Mouse (Mus musculus): ENCODE measurements around the gene Fcer2a.

Gene Fcer2a

GRCm38 (mm10) chr8:3694121-3694520 lies at the start of gene Fcer2a:
Gene Fcer2a (minus strand): TSS chr8:3694175.
- no peak for DNase-seq

- no peak for DNase-seq
These were observed 43.0 kb upstream of the Fcer2a start for GRCm38 (mm10) chr8:3736947-3737346.

GRCm38 (mm10) chr8:3735599-3735998 lies 41.6 kb upstream of the Fcer2a start:
- no peak for DNase-seq

- DNase-seq = no peak
These were observed 40.1 kb upstream of the Fcer2a start for GRCm38 (mm10) chr8:3734084-3734483.

- no peak for DNase-seq
These were observed 27.1 kb upstream of the Fcer2a start for GRCm38 (mm10) chr8:3721041-3721440.

- no peak for DNase-seq
These were observed 26.6 kb upstream of the Fcer2a start, which contains the start of gene Clec4g for GRCm38 (mm10) chr8:3720551-3720950. Gene Clec4g (minus strand): TSS chr8:3720651.

GRCm38 (mm10) chr8:3718559-3718958 lies 24.6 kb upstream of the Fcer2a start:
- peak; percentile 77 for DNase-seq

GRCm38 (mm10) chr8:3717321-3717954 lies 23.5 kb upstream of the Fcer2a start:
- DNase-seq = no peak

- DNase-seq = no peak
These were observed 17.7 kb upstream of the Fcer2a start for GRCm38 (mm10) chr8:3711646-3712045.

GRCm38 (mm10) chr8:3710312-3710711 lies 16.3 kb upstream of the Fcer2a start:
- no peak for DNase-seq

GRCm38 (mm10) chr8:3707611-3708010 lies 13.6 kb upstream of the Fcer2a start:
- no peak for DNase-seq

- peak; percentile 21 for DNase-seq
These were observed 11.7 kb upstream of the Fcer2a start for GRCm38 (mm10) chr8:3705711-3706110.

- peak; percentile 26 for DNase-seq
These were observed 7.5 kb upstream of the Fcer2a start for GRCm38 (mm10) chr8:3701491-3701890.

GRCm38 (mm10) chr8:3690774-3691173 lies 3.2 kb downstream of the Fcer2a start:
- no peak for DNase-seq

GRCm38 (mm10) chr8:3687537-3687936 lies 6.4 kb downstream of the Fcer2a start:
- DNase-seq = no peak

- DNase-seq = no peak
These were observed 8.6 kb downstream of the Fcer2a start for GRCm38 (mm10) chr8:3685422-3685821.

- DNase-seq = no peak
These were observed 9.4 kb downstream of the Fcer2a start for GRCm38 (mm10) chr8:3684530-3684929.

GRCm38 (mm10) chr8:3683408-3684176 lies 10.4 kb downstream of the Fcer2a start:
- no peak for DNase-seq

GRCm38 (mm10) chr8:3682435-3682834 lies 11.5 kb downstream of the Fcer2a start:
- no peak for DNase-seq

GRCm38 (mm10) chr8:3679656-3680055 lies 14.3 kb downstream of the Fcer2a start:
- DNase-seq = no peak

- DNase-seq = no peak
These were observed 14.7 kb downstream of the Fcer2a start for GRCm38 (mm10) chr8:3679236-3679635.

- DNase-seq = no peak
These were observed 15.1 kb downstream of the Fcer2a start for GRCm38 (mm10) chr8:3678831-3679230.

- peak; percentile 33 for DNase-seq
These were observed 16.9 kb downstream of the Fcer2a start for GRCm38 (mm10) chr8:3676993-3677579.

All from lung, postnatal 10 days (tissue).